ENCODE assay signal across 10 mouse cellular contexts in genomic region chr4:114897853-114898252, GRCm38 (mm10). TPM values are rescaled to one million over a fixed set of nuclear protein-coding genes. Genes with fewer than 3 reads are reported as not detected.
A peak's percentile ranks its signal among the peaks of the same experiment; 100 is the strongest.
DNase-seq lines count a peak whose midpoint lies in the region; ATAC-seq lines count a peak whose summit lies in the region.
"Had no signal": no experiment of that assay in that cellular context is flagged by ENCODE, and none has a peak within 500 bp of the region (broad histone marks: within the 10 kb centered on the region; RNA-seq: fewer than 3 reads in every experiment).

No protein-coding gene starts in this region.

- no peaks in the 10 kb centered on the region for H3K4me1 ChIP-seq in hindbrain, embryonic 15.5 days (replicated peaks)
- H3K4me1 ChIP-seq in hindbrain, embryonic 12.5 days: peaks cover 13% of the 10 kb centered on the region
- H3K4me1 ChIP-seq: liver, embryonic 13.5 days had no signal

- H3K27ac ChIP-seq in hindbrain, embryonic 15.5 days (replicated peaks): no peak overlapping the region
- H3K27ac ChIP-seq in hindbrain, embryonic 12.5 days: no peak overlapping the region
- H3K27ac ChIP-seq: liver, embryonic 13.5 days had no signal

- H3K9me3 ChIP-seq in hindbrain, embryonic 15.5 days: no peaks in the 10 kb centered on the region
- H3K9me3 ChIP-seq in hindbrain, embryonic 12.5 days (replicated peaks): no peaks in the 10 kb centered on the region
- H3K9me3 ChIP-seq: liver, embryonic 13.5 days had no signal

- 25% methylated on average over 4 of the region's 4 CpGs for WGBS in hindbrain, embryonic 15.5 days
- WGBS in hindbrain, embryonic 12.5 days: 14% methylated on average over 4 of the region's 4 CpGs

- H3K36me3 ChIP-seq in hindbrain, embryonic 15.5 days: no peaks in the 10 kb centered on the region
- H3K36me3 ChIP-seq in hindbrain, embryonic 12.5 days: no peaks in the 10 kb centered on the region
- H3K36me3 ChIP-seq: liver, embryonic 13.5 days had no signal

- DNase-seq in urinary bladder, postnatal 36 days (ENCODE audit: low spot score in 2 of 2): peak; percentile 28 to 46
- no peak for DNase-seq in urinary bladder, postnatal 10 days (ENCODE audit: low spot score)
- DNase-seq in kidney, postnatal 14 days: peak; percentile 38
- DNase-seq in layer of hippocampus, adult 8-10 months (ENCODE audit: low spot score in 2 of 2): no peak
- DNase-seq in layer of hippocampus, postnatal 25 days (ENCODE audit: extremely low spot score in 1 of 2, low spot score in 1 of 2): no peak
- DNase-seq: liver, embryonic 13.5 days had no signal

- ATAC-seq in hindbrain, embryonic 15.5 days (ENCODE audit: low FRiP score, low read depth): peak; percentile 51; the same call in 1 of the 2 replicates
- no peak for ATAC-seq in hindbrain, embryonic 12.5 days (ENCODE audit: low FRiP score)
- no peak for ATAC-seq in erythroid progenitor cell, adult 5-6 weeks (replicated peaks; ENCODE audit: low FRiP score, poor library complexity, severe bottlenecking)

- no peak overlapping the region for H3K9ac ChIP-seq in hindbrain, embryonic 15.5 days
- no peak overlapping the region for H3K9ac ChIP-seq in hindbrain, embryonic 12.5 days
- H3K9ac ChIP-seq: liver, embryonic 13.5 days had no signal

- no peak overlapping the region for H3K4me2 ChIP-seq in hindbrain, embryonic 15.5 days
- no peak overlapping the region for H3K4me2 ChIP-seq in hindbrain, embryonic 12.5 days (replicated peaks)
- H3K4me2 ChIP-seq: liver, embryonic 13.5 days had no signal

- H3K27me3 ChIP-seq in hindbrain, embryonic 15.5 days: peaks cover 72% of the 10 kb centered on the region
- H3K27me3 ChIP-seq in hindbrain, embryonic 12.5 days: peaks cover 74% of the 10 kb centered on the region

- H3K4me3 ChIP-seq in hindbrain, embryonic 15.5 days: no peak overlapping the region
- H3K4me3 ChIP-seq in hindbrain, embryonic 12.5 days: no peak overlapping the region
- H3K4me3 ChIP-seq: liver, embryonic 13.5 days had no signal

RNA-seq across cellular contexts. Expression of gene Foxd2, which starts 10.8 kb away (rescaled TPM):
- polyA plus RNA-seq in hindbrain, embryonic 15.5 days (2015; fragmentation: Nextera tagmentation; extraction: Ambion mirVana): 0.18 and 0.45 TPM in 2 replicates
- 2.2 and 2.8 TPM in 2 replicates for polyA plus RNA-seq in hindbrain, embryonic 12.5 days (2016; fragmentation: Nextera tagmentation; extraction: Ambion mirVana)
- total RNA-seq in erythroid progenitor cell, adult 5-6 weeks (2015; ENCODE audit: low replicate concordance): 0.84 TPM in 1 of 2 replicates, not detected in the other
- total RNA-seq in erythroid progenitor cell, adult 5-6 weeks (2017; ENCODE audit: low replicate concordance): not detected in 2 replicates
- under 1 TPM; 0.35 to 0.52 (median 0.39) TPM for total RNA-seq in layer of hippocampus, adult 8-10 months (2022)
- under 1 TPM; 0.17 to 0.35 TPM for total RNA-seq in layer of hippocampus, postnatal 25 days (2021)
- polyA plus RNA-seq: liver, embryonic 13.5 days had no signal

RNA-seq across cellular contexts. Expression of gene Foxe3, which starts 28.0 kb away (rescaled TPM):
- not detected in 2 replicates for polyA plus RNA-seq in hindbrain, embryonic 15.5 days (2015; fragmentation: Nextera tagmentation; extraction: Ambion mirVana)
- polyA plus RNA-seq in hindbrain, embryonic 12.5 days (2016; fragmentation: Nextera tagmentation; extraction: Ambion mirVana): not detected in 2 replicates
- not detected in 2 replicates for total RNA-seq in erythroid progenitor cell, adult 5-6 weeks (2015; ENCODE audit: low replicate concordance)
- total RNA-seq in erythroid progenitor cell, adult 5-6 weeks (2017; ENCODE audit: low replicate concordance): not detected in 2 replicates
- not detected for total RNA-seq in layer of hippocampus, adult 8-10 months (2022)
- not detected for total RNA-seq in layer of hippocampus, postnatal 25 days (2021)
- polyA plus RNA-seq: liver, embryonic 13.5 days; small intestine, adult 2 months had no signal

Comparison
In these comparisons a context has a peak if more than half of its experiments do, and no peak if none do; other contexts are left out.
1. DNase-seq: peak in urinary bladder, postnatal 36 days (2 of 2) and kidney, postnatal 14 days (single experiment); none in urinary bladder, postnatal 10 days (single experiment), layer of hippocampus, adult 8-10 months (0 of 2) and layer of hippocampus, postnatal 25 days (0 of 2).